Mouse (Mus musculus) embryonic facial prominence, embryonic 11.5 days (tissue): ENCODE measurements around the gene Gtdc1. TPM values are rescaled to one million over a fixed set of nuclear protein-coding genes. Genes with fewer than 3 reads are reported as not detected.
A peak's percentile ranks its signal among the peaks of the same experiment; 100 is the strongest.
"Not testable (repeated sequence)": the region's sequence is repeated elsewhere in the genome, so short reads cannot be mapped to it uniquely, and the experiment has no call there.

Experiments used
- ATAC-seq: fragments of 200-750 bp; cut with Nextera tagmentation; replicated peaks from 2 replicates; pipeline ENCODE4 v1.8.0; 2017; ENCODE audit warnings: low read depth; ENCODE audit not compliant: insufficient number of reproducible peaks, low FRiP score, low TSS enrichment
- DNase-seq: peaks from one replicate; pipeline ENCODE4 v3.0.0-alpha.2; 2015; ENCODE audit warnings: low spot score
- H3K27ac ChIP-seq: fragments of 300-500 bp; sonication (generic); replicated peaks from 2 replicates; pipeline ENCODE4 v1.5.1; 2014; ENCODE audit warnings: mild to moderate bottlenecking, low read depth, low read length, control low read depth
- H3K27me3 ChIP-seq: fragments of 300-500 bp; sonication (generic); 2 replicates; pipeline ENCODE4 v1.6.1; 2014; ENCODE audit warnings: mild to moderate bottlenecking, low read length, moderate library complexity, mixed read lengths; ENCODE audit not compliant: control insufficient read depth, insufficient read depth
- H3K36me3 ChIP-seq: fragments of 300-500 bp; sonication (generic); replicated peaks from 2 replicates; pipeline ENCODE4 v1.6.1; 2014; ENCODE audit warnings: low read depth, mild to moderate bottlenecking, low read length, moderate library complexity, mixed read lengths; ENCODE audit not compliant: control insufficient read depth, insufficient read depth
- H3K4me1 ChIP-seq: fragments of 300-500 bp; sonication (generic); 2 replicates; pipeline ENCODE4 v1.6.1; 2014; ENCODE audit warnings: low read length, mixed read lengths; ENCODE audit not compliant: control insufficient read depth, insufficient read depth
- H3K4me2 ChIP-seq: fragments of 300-500 bp; sonication (generic); 2 replicates; pipeline ENCODE4 v1.6.1; 2014; ENCODE audit warnings: low read depth, mild to moderate bottlenecking, control low read depth, low read length, moderate library complexity
- H3K4me3 ChIP-seq: fragments of 300-500 bp; sonication (generic); 2 replicates; pipeline ENCODE4 v1.5.1; 2014; ENCODE audit warnings: low read depth, low read length, control low read depth
- H3K9ac ChIP-seq: fragments of 300-500 bp; sonication (generic); replicated peaks from 2 replicates; pipeline ENCODE4 v1.6.1; 2014; ENCODE audit warnings: mild to moderate bottlenecking, control low read depth, low read length
- H3K9me3 ChIP-seq: fragments of 300-500 bp; sonication (generic); replicated peaks from 2 replicates; pipeline ENCODE4 v1.6.1; 2016; ENCODE audit warnings: mild to moderate bottlenecking, low read length, inconsistent platforms, mixed read lengths; ENCODE audit not compliant: control insufficient read depth
- WGBS: fragments of 180-500 bp; shearing (Covaris S2); extraction: QIAGEN DNeasy Blood & Tissue Kit; methylation state at CpG from one replicate; pipeline ENCODE4 v1.1.7; 2014; 5-methylcytosine and 5-hydroxymethylcytosine counted together
- polyA plus RNA-seq: library from polyadenylated mRNA; unstranded; fragments of >200 nt; fragmentation: Nextera tagmentation; extraction: Ambion mirVana; gene quantifications from 2 replicates; pipeline ENCODE4 v1.2.1, GENCODE M21; 2014

Gene Gtdc1
- polyA plus RNA-seq, 1 experiment from 2014 or later = 17.0 TPM

DNA sequence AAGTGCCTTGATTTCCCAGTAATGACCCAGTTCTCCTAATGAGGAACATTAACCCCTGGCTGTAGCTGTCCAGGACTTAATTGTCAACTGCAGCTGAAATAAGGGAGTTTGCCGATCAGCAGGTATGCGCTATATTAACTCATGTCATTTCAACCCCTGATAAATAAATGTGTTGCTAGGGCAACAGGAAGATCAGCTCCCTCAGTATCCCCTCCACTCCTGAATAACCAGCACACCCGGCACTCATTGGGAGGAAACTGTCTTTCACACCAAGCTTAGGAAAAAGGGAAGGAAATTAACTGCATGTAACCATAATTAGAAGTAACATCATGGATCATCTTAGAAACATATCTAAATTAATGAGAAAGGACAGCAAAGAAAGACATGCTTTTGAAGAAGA lies 302.3 kb downstream of the Gtdc1 start:
- H3K4me2 ChIP-seq = no peak overlapping the region
- 64% methylated on average over 3 of the region's 3 CpGs for whole genome bisulfite sequencing
- no peaks in the 10 kb centered on the region for H3K36me3 ChIP-seq
- no peaks in the 10 kb centered on the region for H3K9me3 ChIP-seq
- H3K27ac ChIP-seq = no peak overlapping the region
- H3K4me3 ChIP-seq = no peak overlapping the region
- no peaks in the 10 kb centered on the region for H3K27me3 ChIP-seq
- H3K4me1 ChIP-seq = no peaks in the 10 kb centered on the region
- H3K9ac ChIP-seq = no peak overlapping the region
- ATAC-seq = no peak
- DNase-seq = no peak

DNA sequence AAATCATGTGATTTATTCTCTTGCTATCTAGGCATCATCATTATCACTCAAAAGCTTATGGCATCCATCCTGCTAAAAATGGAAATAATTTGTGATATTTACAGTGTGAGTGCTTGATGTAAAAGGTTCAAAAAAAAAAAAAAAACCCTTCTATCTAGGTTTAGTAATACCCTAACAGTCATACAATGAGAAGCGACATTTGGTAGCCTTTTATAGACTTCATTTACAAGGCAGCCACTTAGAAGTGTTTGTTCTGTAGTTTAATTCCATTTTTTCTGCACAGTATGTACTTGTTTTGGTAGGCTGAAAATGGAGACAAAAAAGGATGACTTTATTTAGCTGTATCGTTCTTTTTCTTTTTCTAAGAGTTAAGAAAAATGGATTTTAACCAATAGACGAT lies 305.0 kb downstream of the Gtdc1 start:
- no peak overlapping the region for H3K27ac ChIP-seq
- H3K27me3 ChIP-seq = no peaks in the 10 kb centered on the region
- DNase-seq (no peak), ATAC-seq (no peak)
- no peaks in the 10 kb centered on the region for H3K36me3 ChIP-seq
- no peaks in the 10 kb centered on the region for H3K4me1 ChIP-seq
- H3K9ac ChIP-seq = no peak overlapping the region
- H3K9me3 ChIP-seq = no peaks in the 10 kb centered on the region
- H3K4me3 ChIP-seq = no peak overlapping the region
- WGBS = 97% methylated on average over 3 of the region's 3 CpGs
- H3K4me2 ChIP-seq = no peak overlapping the region

DNA sequence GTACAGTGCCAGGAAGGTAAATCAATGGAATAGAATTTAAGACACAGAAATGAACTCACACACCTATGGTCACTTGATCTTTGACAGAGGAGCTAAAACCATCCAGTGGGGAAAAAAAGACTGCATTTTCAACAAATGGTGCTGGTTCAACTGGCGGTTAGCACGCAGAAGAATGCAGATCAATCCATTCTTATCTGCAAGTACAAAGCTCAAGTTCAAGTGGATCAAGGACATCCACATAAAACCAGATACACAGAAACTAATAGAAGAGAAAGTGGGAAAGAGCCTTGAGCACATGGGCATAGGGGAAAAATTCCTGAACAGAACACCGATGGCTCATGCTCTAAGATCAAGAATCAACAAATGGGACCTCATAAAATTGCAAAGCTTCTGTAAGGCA lies 327.8 kb downstream of the Gtdc1 start:
- not testable (repeated sequence) for H3K9ac ChIP-seq, ATAC-seq, DNase-seq, H3K4me3 ChIP-seq, H3K9me3 ChIP-seq, H3K36me3 ChIP-seq, H3K4me2 ChIP-seq, H3K27ac ChIP-seq, H3K27me3 ChIP-seq, H3K4me1 ChIP-seq
- 90% methylated on average over 3 of the region's 3 CpGs for whole genome bisulfite sequencing

DNA sequence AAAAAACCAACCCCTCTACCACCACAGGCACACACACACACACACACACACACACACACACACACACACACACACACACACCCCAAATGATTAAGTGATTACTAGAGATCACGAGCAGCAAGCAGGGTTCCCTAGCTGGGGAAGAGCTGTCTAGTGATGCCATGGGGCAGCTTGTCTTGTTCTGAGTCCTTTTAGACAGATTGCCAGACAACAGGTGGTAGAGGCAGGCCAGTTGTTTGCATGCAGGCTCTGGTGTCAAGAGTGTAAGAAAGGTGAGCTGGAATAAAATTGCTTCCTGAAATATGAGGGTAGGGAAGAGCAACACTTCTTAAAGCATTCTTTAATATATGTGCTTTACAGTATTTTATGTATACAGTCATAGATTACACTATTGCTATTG lies 333.2 kb downstream of the Gtdc1 start:
- H3K4me2 ChIP-seq = no peak overlapping the region
- no peak overlapping the region for H3K4me3 ChIP-seq
- 33% methylated on average over 1 of the region's 1 CpGs for WGBS
- H3K4me1 ChIP-seq = no peaks in the 10 kb centered on the region
- no peak overlapping the region for H3K27ac ChIP-seq
- no peak overlapping the region for H3K9ac ChIP-seq
- no peaks in the 10 kb centered on the region for H3K36me3 ChIP-seq
- DNase-seq (no peak), ATAC-seq (no peak)
- no peaks in the 10 kb centered on the region for H3K27me3 ChIP-seq
- no peaks in the 10 kb centered on the region for H3K9me3 ChIP-seq

GRCm38 (mm10) chr2:44590881-44591280 lies 336.6 kb downstream of the Gtdc1 start:
- ATAC-seq = no peak
- H3K36me3 ChIP-seq = no peaks in the 10 kb centered on the region
- H3K9me3 ChIP-seq = no peaks in the 10 kb centered on the region
- H3K4me1 ChIP-seq = no peaks in the 10 kb centered on the region
- DNase-seq = no peak
- WGBS = 75% methylated on average over 4 of the region's 4 CpGs
- no peak overlapping the region for H3K27ac ChIP-seq
- no peak overlapping the region for H3K4me2 ChIP-seq
- H3K9ac ChIP-seq = no peak overlapping the region
- H3K4me3 ChIP-seq = no peak overlapping the region
- H3K27me3 ChIP-seq = no peaks in the 10 kb centered on the region

- ATAC-seq (no peak), DNase-seq (no peak)
- Histone ChIP-seq H3K4me3 (no peak overlapping the region), H3K4me1 (no peaks in the 10 kb centered on the region), H3K9ac (no peak overlapping the region), H3K9me3 (no peaks in the 10 kb centered on the region), H3K36me3 (no peaks in the 10 kb centered on the region), H3K27me3 (no peaks in the 10 kb centered on the region), H3K27ac (no peak overlapping the region), H3K4me2 (no peak overlapping the region)
Measured at GRCm38 (mm10) chr2:44584061-44584460, 343.4 kb downstream of the Gtdc1 start.

GRCm38 (mm10) chr2:44583491-44583890 lies 344.0 kb downstream of the Gtdc1 start:
- no peaks in the 10 kb centered on the region for H3K36me3 ChIP-seq
- ATAC-seq (no peak), DNase-seq (no peak)
- H3K27me3 ChIP-seq = no peaks in the 10 kb centered on the region
- H3K4me3 ChIP-seq = no peak overlapping the region
- H3K4me1 ChIP-seq = no peaks in the 10 kb centered on the region
- no peak overlapping the region for H3K4me2 ChIP-seq
- no peaks in the 10 kb centered on the region for H3K9me3 ChIP-seq
- H3K9ac ChIP-seq = no peak overlapping the region
- no peak overlapping the region for H3K27ac ChIP-seq

- Histone ChIP-seq H3K27ac (no peak overlapping the region), H3K4me2 (no peak overlapping the region), H3K27me3 (no peaks in the 10 kb centered on the region), H3K9me3 (no peaks in the 10 kb centered on the region), H3K4me1 (no peaks in the 10 kb centered on the region), H3K9ac (no peak overlapping the region), H3K4me3 (no peak overlapping the region), H3K36me3 (no peaks in the 10 kb centered on the region)
- ATAC-seq (no peak), DNase-seq (no peak)
- 58% methylated on average over 3 of the region's 3 CpGs for WGBS
Measured at GRCm38 (mm10) chr2:44571810-44572209, 355.6 kb downstream of the Gtdc1 start.

DNA sequence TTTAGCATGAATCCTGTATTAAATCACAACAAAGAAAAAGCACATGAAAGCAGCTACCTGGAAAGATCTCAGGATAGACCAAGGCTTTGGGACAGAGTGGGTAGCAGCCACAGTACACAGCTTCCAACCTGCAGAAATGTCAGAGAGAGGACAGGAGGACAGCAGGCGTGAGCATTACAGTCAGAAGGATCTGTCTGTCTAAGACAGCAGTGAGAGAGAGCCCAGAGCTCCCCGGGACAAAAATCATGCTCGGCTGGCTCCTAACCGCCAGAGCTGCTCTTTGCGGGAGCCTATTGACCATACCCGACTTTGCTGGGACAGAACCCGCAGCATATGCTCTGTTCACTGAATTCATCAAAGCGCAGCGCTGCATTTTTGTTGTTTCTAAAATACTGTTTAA lies 356.3 kb downstream of the Gtdc1 start:
- Histone ChIP-seq H3K27ac (no peak overlapping the region), H3K4me2 (no peak overlapping the region), H3K36me3 (no peaks in the 10 kb centered on the region), H3K27me3 (no peaks in the 10 kb centered on the region), H3K9me3 (no peaks in the 10 kb centered on the region), H3K4me3 (no peak overlapping the region), H3K9ac (no peak overlapping the region), H3K4me1 (no peaks in the 10 kb centered on the region)
- ATAC-seq = no peak
- DNase-seq = peak; percentile 12
- 36% methylated on average over 9 of the region's 9 CpGs for WGBS
